Mouse (Mus musculus) layer of hippocampus, adult 18-20 months (tissue): ENCODE data around the gene Abtb2. TPM values are rescaled to one million over a fixed set of nuclear protein-coding genes. Genes with fewer than 3 reads are reported as not detected.

Source experiments
- DNase-seq, 2 experiments: peaks; one replicate each; pipeline ENCODE4 v3.0.0; 2022; ENCODE audit warnings: low spot score in 2 of 2
- total RNA-seq, 2 experiments: library from RNA; stranded (reverse); gene quantifications; 2 replicates each; pipeline ENCODE4 v1.2.3; 2021

Abtb2 gene
- total RNA-seq, 2 experiments from 2014 or later = 7.8 to 8.0 TPM

DNA sequence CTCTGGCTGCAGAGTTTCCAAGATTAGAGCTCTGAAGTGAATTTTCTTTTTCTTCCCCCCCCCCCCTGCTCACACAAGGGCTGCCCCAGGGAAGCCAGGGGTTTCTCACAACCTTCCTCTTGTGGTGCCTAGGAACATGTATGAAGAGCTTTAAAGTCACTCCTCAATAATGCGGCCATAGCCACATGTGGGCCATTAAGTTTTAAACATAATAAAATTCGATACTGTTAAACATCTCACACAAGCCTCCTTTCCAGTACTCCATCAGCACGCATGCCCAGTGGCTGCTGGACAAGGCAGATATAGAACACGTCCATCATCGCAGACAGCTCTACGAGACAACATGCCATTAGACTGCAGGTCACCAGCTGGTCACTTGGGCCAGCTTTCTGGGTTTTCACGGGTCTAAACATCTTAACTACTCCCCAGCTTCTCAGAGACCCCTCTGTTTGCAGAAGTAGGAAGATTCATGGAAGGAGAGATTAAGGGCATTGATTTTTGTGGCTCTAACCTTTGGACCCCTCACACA, 15.3 kb downstream of the Abtb2 start:
- DNase-seq = no peak

DNA sequence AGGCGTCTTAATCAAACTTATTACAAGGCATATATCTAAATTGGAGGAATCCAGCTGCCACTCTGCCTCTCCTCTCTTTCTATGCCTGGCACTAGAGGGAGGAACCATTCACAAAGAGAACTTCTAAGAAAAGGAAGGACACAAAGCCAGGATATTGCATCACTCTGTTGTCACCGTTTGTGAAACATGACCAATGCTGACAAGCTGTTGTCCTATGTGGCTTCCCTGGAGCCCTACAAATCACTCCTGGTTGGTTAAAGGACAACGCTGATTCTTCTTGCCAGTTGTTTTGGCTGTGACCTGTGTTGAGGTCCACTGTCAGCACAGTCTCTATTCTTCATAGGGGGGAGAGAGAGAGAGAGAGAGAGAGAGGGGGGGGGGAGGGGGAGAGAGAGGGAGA, 17.2 kb downstream of the Abtb2 start:
- DNase-seq = no peak

- DNase-seq = no peak
Measured at GRCm38 (mm10) chr2:103584093-103584492, 18.0 kb downstream of the Abtb2 start.

GRCm38 (mm10) chr2:103586423-103586822, 20.3 kb downstream of the Abtb2 start:
- DNase-seq = no peak

GRCm38 (mm10) chr2:103588776-103589175, 22.7 kb downstream of the Abtb2 start:
- peak in 1 of 2 experiments; percentile 53 for DNase-seq

DNA sequence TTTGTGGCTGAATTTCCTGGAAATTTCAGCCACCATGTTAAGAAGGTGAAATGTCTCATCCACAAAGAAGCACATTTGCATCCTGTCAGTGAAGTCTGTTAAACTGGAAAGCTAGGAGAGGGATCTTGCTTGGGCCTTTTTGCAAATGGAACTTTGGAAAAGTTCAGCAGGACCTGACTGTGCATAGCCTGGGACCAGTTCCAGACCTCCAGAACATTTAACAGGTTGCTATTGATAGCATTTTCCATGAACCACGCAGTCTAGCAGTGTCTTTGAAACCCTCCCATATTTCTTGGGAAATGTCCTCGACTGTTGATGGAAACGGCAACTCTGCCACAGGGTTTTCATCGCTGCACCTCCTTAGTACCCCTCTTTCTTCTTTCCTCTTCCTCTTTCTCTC, 23.3 kb downstream of the Abtb2 start:
- no peak for DNase-seq

DNA sequence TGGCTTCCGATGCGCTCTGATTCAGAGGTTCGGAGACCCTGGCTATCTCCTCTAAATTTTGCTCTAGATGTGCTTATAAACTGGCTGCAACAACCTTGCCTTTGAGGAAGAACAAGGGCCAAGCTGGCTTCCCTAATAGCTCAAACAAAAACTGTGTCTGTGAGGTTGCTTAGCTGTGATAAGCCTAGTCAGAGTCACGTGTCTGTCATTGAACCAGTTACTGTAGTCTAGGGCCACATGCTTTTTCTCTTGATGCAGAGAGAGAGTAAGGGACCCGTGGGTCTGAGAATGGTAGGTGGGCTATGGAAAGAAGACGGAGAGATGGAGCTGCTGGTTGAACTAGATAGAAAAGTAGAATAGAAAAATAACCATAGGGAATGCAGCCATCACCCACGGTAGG, 24.5 kb downstream of the Abtb2 start:
- no peak for DNase-seq

- DNase-seq = peak in 1 of 2 experiments; percentile 39
Measured at GRCm38 (mm10) chr2:103591742-103592590, 25.9 kb downstream of the Abtb2 start.

DNA sequence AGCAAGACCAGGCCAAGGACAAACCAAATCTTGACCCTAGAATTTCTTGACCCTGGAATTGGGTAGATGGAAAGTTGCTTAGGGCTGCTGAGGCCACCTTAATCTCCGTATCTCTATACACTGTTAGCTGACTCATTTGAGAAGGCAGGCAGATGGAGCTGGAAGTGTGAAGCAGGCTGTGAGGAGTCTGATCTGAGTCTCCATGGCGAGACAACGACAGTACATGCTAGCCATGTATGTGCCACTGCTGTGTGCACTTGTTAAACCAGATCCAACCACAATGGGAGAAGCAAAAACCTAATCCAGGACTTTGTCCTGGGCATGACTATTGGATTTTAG, 26.4 kb downstream of the Abtb2 start:
- DNase-seq = peak in 1 of 2 experiments; percentile 67

DNA sequence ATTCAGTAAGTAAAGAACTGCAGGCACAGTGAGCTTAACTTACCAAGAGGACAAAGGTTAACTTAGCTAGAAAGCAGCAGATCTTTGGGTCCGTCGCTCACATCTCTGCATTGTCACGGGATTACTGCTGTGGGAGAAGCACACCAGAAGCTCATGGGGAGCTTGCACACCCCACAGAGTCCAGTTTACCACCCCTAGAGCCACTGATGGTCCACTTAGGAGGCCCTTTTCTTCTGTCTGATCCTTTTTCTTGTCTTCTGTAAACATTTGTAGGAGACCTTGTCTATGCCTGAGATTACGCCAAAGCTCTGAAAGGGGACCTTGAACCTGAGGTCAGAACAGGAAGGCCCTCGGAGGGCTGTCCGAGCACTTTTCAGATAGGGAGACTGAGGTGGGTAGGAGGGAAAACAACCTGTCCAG, 28.5 kb downstream of the Abtb2 start:
- DNase-seq = no peak

- no peak for DNase-seq
Measured at GRCm38 (mm10) chr2:103595028-103595651, 29.0 kb downstream of the Abtb2 start.

DNA sequence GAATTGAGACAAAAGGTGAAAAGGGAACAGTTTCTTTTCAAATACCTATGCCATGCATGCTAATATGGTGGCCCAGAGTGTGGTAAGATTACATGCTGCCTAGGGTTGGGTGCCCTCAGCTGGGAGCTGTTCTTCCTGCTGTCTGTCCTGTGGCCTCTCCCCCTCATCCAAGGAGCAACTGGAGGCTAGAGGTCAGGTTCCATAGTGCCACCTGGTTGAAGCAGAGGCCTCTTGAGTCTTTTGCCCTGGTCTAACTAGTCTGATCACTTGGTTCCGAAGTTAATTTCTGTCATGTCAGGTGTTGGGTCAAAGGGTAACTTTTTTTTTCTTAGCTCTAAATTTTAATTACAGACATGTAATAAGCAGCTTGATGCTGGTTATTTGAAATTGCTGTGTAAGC, 33.2 kb downstream of the Abtb2 start:
- DNase-seq = no peak

DNA sequence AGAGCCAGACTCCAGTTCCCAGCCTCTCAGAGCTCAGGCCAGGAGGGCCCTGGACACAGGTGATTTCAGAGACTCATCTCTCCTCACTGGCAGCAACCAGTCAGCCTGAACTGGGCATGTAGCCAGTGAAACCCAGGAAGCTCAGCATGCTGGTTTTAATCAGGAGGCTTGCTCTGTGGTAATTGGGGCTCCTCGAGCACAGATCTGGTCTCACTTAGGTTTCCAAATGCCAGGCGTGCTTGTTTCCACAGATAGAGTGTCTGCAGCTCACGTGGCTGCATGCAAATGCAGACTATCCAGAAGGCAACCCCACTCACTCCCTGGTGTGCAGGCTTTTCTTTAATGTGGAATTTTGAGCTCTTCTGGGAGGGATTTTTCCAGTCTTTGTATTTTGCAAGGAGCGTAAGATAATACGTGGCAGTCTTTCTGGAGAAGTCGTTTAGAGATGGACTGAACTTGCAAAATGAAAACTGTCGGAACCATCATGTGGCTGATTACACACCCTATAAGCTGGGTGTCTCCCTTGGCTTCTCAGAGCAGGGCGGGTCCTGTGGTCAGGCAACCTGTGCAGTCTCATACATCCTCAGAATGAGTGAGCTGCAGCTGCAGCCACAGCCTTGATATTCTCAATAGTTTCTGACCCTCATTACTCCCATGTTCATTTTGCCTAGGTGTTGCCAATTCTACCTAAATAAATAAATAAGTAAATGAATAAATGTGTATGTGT, 34.2 kb downstream of the Abtb2 start:
- peak; percentile 39 to 67 for DNase-seq

GRCm38 (mm10) chr2:103601126-103601525, 35.0 kb downstream of the Abtb2 start:
- no peak for DNase-seq

- no peak for DNase-seq
Measured at GRCm38 (mm10) chr2:103601531-103601930, 35.4 kb downstream of the Abtb2 start.

GRCm38 (mm10) chr2:103603209-103603608, 37.1 kb downstream of the Abtb2 start:
- no peak for DNase-seq

DNA sequence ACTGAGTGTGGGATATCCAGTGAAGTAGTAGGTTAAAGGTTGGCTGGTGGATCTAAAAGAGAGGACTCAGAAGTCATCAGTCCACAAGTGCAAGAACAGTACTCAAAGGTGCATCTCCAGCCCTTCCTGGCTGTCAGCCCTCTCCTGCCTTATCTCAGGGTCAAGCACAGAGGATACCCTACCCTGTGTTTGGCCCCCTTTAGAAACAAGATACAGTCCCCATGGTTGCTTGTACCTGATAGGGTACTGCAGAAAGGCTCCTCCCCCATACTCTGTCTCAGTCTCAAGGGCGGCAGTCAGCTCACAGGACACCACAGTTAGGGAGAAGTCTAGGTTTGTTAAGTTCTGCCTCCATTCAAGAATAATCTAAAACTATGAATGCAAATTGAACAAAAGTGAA, 37.8 kb downstream of the Abtb2 start:
- no peak for DNase-seq

- DNase-seq = no peak
Measured at GRCm38 (mm10) chr2:103605805-103606498, 39.8 kb downstream of the Abtb2 start.

GRCm38 (mm10) chr2:103607926-103608325, 41.8 kb downstream of the Abtb2 start:
- no peak for DNase-seq

- no peak for DNase-seq
Measured at GRCm38 (mm10) chr2:103608947-103609346, 42.8 kb downstream of the Abtb2 start.

DNA sequence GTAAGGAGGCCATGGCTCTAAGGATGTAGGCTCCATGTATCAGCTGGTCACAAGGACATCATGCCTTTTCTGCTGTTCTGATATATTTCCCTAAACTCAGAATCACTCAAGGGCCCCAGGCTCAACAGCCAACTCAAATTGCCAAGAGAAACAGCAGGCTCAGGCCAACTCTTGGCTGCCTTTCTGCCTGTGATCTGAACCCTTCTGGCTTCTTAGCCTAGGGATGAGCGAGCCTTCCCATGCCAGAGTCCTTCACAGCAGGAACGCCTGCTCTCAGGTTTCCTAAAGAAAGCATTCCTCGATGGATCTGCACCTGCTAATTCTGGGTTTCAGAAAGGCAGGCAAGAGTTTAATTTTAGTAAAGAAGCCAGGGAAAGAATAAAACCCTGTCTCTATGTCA, 43.4 kb downstream of the Abtb2 start:
- DNase-seq = no peak
